ENCODE assay signal across 21 mouse cellular contexts in the genomic region with DNA sequence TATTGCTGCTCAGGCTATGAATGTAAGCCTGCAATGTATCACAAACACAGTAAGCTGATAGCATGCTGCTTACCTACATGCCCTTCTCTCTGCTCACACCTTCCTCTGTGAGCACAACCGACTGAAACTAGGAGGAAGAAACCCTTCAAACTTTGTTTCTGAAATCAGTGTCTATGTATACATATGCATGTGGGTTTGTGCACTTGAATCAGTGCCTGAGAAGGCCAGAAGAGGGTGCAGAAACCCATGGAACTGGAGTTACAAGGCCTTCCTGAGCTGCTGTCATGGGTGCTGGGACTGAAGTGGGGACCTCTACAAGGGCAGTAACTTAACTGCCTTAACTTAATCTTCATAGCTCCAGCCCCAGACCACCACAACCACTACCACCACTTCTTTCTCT. TPM values are rescaled to one million over a fixed set of nuclear protein-coding genes. Genes with fewer than 3 reads are reported as not detected.
A peak's percentile ranks its signal among the peaks of the same experiment; 100 is the strongest.
DNase-seq lines count a peak whose midpoint lies in the region; ATAC-seq and TF ChIP-seq lines count a peak whose summit lies in the region.
"Had no signal": no experiment of that assay in that cellular context is flagged by ENCODE, and none has a peak within 500 bp of the region (broad histone marks: within the 10 kb centered on the region; RNA-seq: fewer than 3 reads in every experiment).

No protein-coding gene starts in this region.

- H3K27ac ChIP-seq in heart, embryonic 10.5 days = no peak overlapping the region
- H3K27ac ChIP-seq in layer of hippocampus, adult 2 months = no peak overlapping the region
- H3K27ac ChIP-seq in hindbrain, embryonic 13.5 days = no peak overlapping the region
- H3K27ac ChIP-seq: embryonic facial prominence, embryonic 13.5 days; gastrocnemius, adult 2 months; hindbrain, embryonic 14.5 days; liver, embryonic 15.5 days; midbrain, embryonic 15.5 days had no signal

- H3K4me1 ChIP-seq in heart, embryonic 10.5 days = peaks cover 16% of the 10 kb centered on the region; the same call in 1 of the 2 replicates
- H3K4me1 ChIP-seq in hindbrain, embryonic 13.5 days (replicated peaks) = peaks cover 16% of the 10 kb centered on the region

- no peak overlapping the region for H3K4me2 ChIP-seq in hindbrain, embryonic 13.5 days
- H3K4me2 ChIP-seq: embryonic facial prominence, embryonic 13.5 days; hindbrain, embryonic 14.5 days; liver, embryonic 15.5 days; midbrain, embryonic 15.5 days had no signal

- WGBS in heart, embryonic 10.5 days = 63% methylated on average over 1 of the region's 1 CpGs
- WGBS in hindbrain, embryonic 13.5 days = 74% methylated on average over 1 of the region's 1 CpGs

- H3K36me3 ChIP-seq in heart, embryonic 10.5 days = peaks cover 8% of the 10 kb centered on the region; the same call in 1 of the 2 replicates
- no peaks in the 10 kb centered on the region; the same call in 1 of the 2 replicates for H3K36me3 ChIP-seq in hindbrain, embryonic 13.5 days
- H3K36me3 ChIP-seq: liver, embryonic 15.5 days; midbrain, embryonic 15.5 days had no signal

- H3K4me3 ChIP-seq in heart, embryonic 10.5 days = no peak overlapping the region
- H3K4me3 ChIP-seq in layer of hippocampus, adult 2 months = no peak overlapping the region
- H3K4me3 ChIP-seq in hindbrain, embryonic 13.5 days = no peak overlapping the region
- H3K4me3 ChIP-seq: embryonic facial prominence, embryonic 13.5 days; gastrocnemius, adult 2 months; liver, embryonic 15.5 days; midbrain, embryonic 15.5 days had no signal

- H3K9me3 ChIP-seq in heart, embryonic 10.5 days = no peaks in the 10 kb centered on the region
- H3K9me3 ChIP-seq in hindbrain, embryonic 13.5 days = no peaks in the 10 kb centered on the region
- H3K9me3 ChIP-seq: embryonic facial prominence, embryonic 13.5 days; liver, embryonic 15.5 days; midbrain, embryonic 15.5 days had no signal

- peak; percentile 30 for TF ChIP-seq CTCF in layer of hippocampus, adult 2 months (conservative IDR thresholded peaks at IDR 0.05)

- ATAC-seq in hindbrain, embryonic 13.5 days (ENCODE audit: low FRiP score) = no peak
- ATAC-seq: forebrain, postnatal 0 days; midbrain, embryonic 15.5 days had no signal

- no peaks in the 10 kb centered on the region for H3K27me3 ChIP-seq in heart, embryonic 10.5 days (ENCODE audit: insufficient read depth, poor library complexity, severe bottlenecking)
- H3K27me3 ChIP-seq in hindbrain, embryonic 13.5 days = no peaks in the 10 kb centered on the region
- H3K27me3 ChIP-seq: embryonic facial prominence, embryonic 13.5 days; liver, embryonic 15.5 days; midbrain, embryonic 15.5 days had no signal

- no peak overlapping the region for H3K9ac ChIP-seq in hindbrain, embryonic 13.5 days
- H3K9ac ChIP-seq: embryonic facial prominence, embryonic 13.5 days; forebrain, postnatal 0 days; hindbrain, embryonic 14.5 days; liver, embryonic 15.5 days; midbrain, embryonic 15.5 days had no signal

- peak; percentile 48 for DNase-seq in heart, adult 11 months
- DNase-seq in heart, embryonic 10.5 days (ENCODE audit: low spot score) = no peak
- no peak for DNase-seq in layer of hippocampus, adult 2 months (ENCODE audit: low spot score in 2 of 2)
- no peak for DNase-seq in layer of hippocampus, adult 9-11 months
- peak; percentile 25 for DNase-seq in thymus, postnatal 14 days
- DNase-seq in thymus, adult 18-20 months = no peak
- no peak for DNase-seq in adrenal gland, adult (ENCODE audit: inconsistent age in 2 of 2, low spot score in 1 of 2)
- DNase-seq: adrenal gland, postnatal 36 days; cerebellum, adult 8-10 months; forebrain, postnatal 0 days; gastrocnemius, adult 2 months; heart, adult 18-20 months; heart, postnatal 10 days; kidney, adult 11 months; lung, postnatal 36 days; thymus, adult 2 months had no signal

RNA-seq across cellular contexts. Expression of gene Ranbp9, which starts 23.9 kb away (rescaled TPM):
- 6.8 and 11.6 TPM in 2 replicates for polyA plus RNA-seq in heart, embryonic 10.5 days (2016; fragmentation: Nextera tagmentation; extraction: Ambion mirVana)
- total RNA-seq in layer of hippocampus, adult 2 months (2021) = 10 to 100 TPM; 82.5 to 85.2 TPM
- polyA plus RNA-seq in hindbrain, embryonic 13.5 days (2015; fragmentation: Nextera tagmentation; extraction: Ambion mirVana) = 10.4 and 12.9 TPM in 2 replicates

RNA-seq across cellular contexts. Expression of gene Nol7, which starts 59.0 kb away (rescaled TPM):
- polyA plus RNA-seq in heart, embryonic 10.5 days (2016; fragmentation: Nextera tagmentation; extraction: Ambion mirVana) = 123 and 130 TPM in 2 replicates
- total RNA-seq in layer of hippocampus, adult 2 months (2021) = 10 to 100 TPM; 88.4 to 89.6 TPM
- polyA plus RNA-seq in hindbrain, embryonic 13.5 days (2015; fragmentation: Nextera tagmentation; extraction: Ambion mirVana) = 157 and 187 TPM in 2 replicates

Comparison
In these comparisons a context has a peak if more than half of its experiments do, and no peak if none do; other contexts are left out.
1. DNase-seq: peak in heart, adult 11 months (single experiment) and thymus, postnatal 14 days (single experiment); none in heart, embryonic 10.5 days (single experiment), layer of hippocampus, adult 2 months (0 of 2), layer of hippocampus, adult 9-11 months (single experiment), thymus, adult 18-20 months (0 of 2) and adrenal gland, adult (0 of 2).